Mouse (Mus musculus): ENCODE measurements at regions not wholly inside any gene's neighbourhood (a gene's known extent, or its start where the extent isn't known, plus 50 kb on each side); places are given as distances from the start of the nearest gene placed in this dataset.
A peak's percentile ranks its signal among the peaks of the same experiment; 100 is the strongest.

DNA sequence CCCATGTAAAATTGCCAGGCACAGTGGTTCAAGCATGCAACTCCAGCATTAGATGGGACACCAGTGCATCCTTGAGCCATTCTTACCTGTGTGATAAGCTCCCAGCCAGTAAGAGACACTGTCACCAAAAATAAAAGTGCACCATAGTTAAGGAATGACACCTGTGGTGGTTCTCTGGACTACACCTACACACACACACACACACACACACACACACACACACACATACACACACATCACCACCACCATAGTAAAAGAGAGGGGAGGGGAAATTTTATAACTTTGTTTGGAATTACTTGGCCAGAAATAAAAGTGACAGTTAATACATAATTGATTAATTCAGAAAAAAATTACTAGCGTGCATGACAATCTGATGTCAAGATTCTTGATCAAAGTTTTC lies 175.1 kb upstream of the Gm11232 start:
- Histone ChIP-seq H3K36me3 (no peaks in the 10 kb centered on the region), H3K27me3 (0 out of 2 replicates have a peak, but pooled peaks cover 4% of the 10 kb centered on the region), H3K4me3 (replicated peaks) (no peak overlapping the region), H3K27ac (no peak overlapping the region), H3K9me3 (no peaks in the 10 kb centered on the region), H3K9ac (replicated peaks) (no peak overlapping the region), H3K4me1 (replicated peaks) (0 out of 2 replicates have a peak, but pooled peaks cover 3% of the 10 kb centered on the region), H3K4me2 (replicated peaks) (no peak overlapping the region)
- peak; percentile 41; the same call in 1 of the 2 replicates for ATAC-seq
- WGBS, result 41% methylated on average over 1 of the region's 1 CpGs

DNA sequence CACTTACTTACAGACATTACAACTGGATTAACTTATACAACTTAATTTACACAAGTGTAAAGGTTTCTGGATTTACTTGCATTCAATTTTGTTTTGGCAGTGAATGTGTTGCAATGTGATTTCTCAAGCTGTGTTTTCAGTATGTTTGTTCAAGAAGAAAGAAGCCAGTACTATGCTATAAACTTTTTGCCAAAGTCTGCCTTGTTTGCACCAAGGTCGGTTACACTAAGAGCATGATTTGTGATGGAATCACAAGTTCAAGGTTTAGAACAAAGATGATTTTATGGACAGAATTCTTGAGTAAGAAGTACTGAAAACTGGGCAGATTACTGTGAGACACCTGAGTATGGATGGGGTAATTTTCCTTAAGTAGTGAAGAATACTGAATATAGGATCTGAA lies 153.8 kb upstream of the Gm11232 start:
- Histone ChIP-seq H3K9ac (replicated peaks) (no peak overlapping the region), H3K27ac (no peak overlapping the region), H3K4me1 (replicated peaks) (no peaks in the 10 kb centered on the region), H3K27me3 (no peaks in the 10 kb centered on the region), H3K4me2 (replicated peaks) (no peak overlapping the region), H3K36me3 (no peaks in the 10 kb centered on the region), H3K9me3 (no peaks in the 10 kb centered on the region), H3K4me3 (replicated peaks) (no peak overlapping the region)
- ATAC-seq, result no peak
- WGBS, result 96% methylated on average over 1 of the region's 1 CpGs

DNA sequence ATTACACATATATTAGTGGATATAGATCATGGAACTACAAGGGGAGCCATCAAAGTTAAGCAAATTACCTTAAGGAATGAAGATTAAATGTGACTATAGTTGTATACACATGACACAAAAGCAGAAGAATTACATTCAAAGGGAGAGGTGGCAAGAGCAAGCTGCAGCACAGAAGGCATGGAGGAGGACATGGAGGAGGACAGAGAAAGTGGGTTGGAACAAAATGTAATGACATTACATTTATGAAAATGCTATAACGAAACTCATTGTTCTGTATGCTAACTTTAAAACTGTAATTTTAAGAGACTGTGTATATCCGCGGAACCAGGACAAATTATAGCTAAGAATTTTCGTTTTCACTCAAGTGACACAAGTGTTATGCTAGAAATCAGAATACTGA lies 117.9 kb upstream of the Gm11232 start:
- Histone ChIP-seq H3K4me2 (replicated peaks) (no peak overlapping the region), H3K27ac (no peak overlapping the region), H3K27me3 (no peaks in the 10 kb centered on the region), H3K9me3 (no peaks in the 10 kb centered on the region), H3K4me1 (replicated peaks) (no peaks in the 10 kb centered on the region), H3K4me3 (replicated peaks) (no peak overlapping the region), H3K9ac (replicated peaks) (no peak overlapping the region), H3K36me3 (no peaks in the 10 kb centered on the region)
- WGBS, result 89% methylated on average over 4 of the region's 4 CpGs
- no peak for ATAC-seq

DNA sequence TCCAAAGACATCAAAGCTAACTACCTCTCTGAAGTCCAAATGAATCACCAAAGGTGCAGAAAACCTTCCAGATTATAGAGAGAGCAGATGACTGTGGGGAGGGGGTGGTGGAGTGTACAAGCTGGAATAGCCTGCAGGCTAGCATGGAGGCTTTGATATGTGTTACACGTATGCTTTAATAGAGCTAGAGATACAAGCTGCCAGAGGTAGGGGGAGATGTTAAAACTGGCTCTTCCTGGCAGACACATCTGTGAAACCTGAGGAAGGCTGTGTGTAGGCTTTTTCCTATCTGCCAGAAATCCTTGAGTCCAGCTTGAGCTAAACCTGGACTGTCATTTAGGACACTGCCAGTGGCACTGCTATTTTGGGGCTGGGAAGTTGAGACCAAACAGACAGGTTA lies 109.2 kb upstream of the Gm11232 start:
- Histone ChIP-seq H3K27me3 (no peaks in the 10 kb centered on the region), H3K4me2 (replicated peaks) (no peak overlapping the region), H3K4me3 (replicated peaks) (no peak overlapping the region), H3K9ac (replicated peaks) (no peak overlapping the region), H3K4me1 (replicated peaks) (no peaks in the 10 kb centered on the region), H3K36me3 (no peaks in the 10 kb centered on the region), H3K27ac (no peak overlapping the region), H3K9me3 (no peaks in the 10 kb centered on the region)
- WGBS, result 53% methylated on average over 1 of the region's 1 CpGs
- no peak for ATAC-seq

DNA sequence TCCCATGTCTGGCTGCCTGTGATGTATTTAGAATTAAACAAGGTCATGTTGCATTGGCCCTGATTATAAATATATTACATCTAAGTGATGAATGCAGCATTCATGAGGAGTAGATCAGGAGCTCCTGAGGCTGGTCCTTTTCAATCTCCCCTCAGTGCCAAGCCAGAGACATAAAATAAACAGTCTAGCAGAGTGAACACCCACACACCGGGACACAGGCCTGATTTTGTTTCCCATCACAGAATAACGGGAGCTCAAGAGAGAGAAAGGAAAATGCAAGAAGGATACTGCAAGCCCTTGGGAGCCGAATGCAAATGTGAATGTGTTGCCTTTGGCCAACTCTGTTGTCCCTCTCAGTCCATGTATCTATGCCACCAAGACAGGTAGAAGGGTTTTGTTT lies 84.1 kb upstream of the Gm11232 start:
- H3K36me3 ChIP-seq, result no peaks in the 10 kb centered on the region
- H3K27me3 ChIP-seq, result no peaks in the 10 kb centered on the region
- no peak overlapping the region for H3K27ac ChIP-seq
- no peak for ATAC-seq
- peaks cover 10% of the 10 kb centered on the region for H3K4me1 ChIP-seq (replicated peaks)
- H3K9me3 ChIP-seq, result no peaks in the 10 kb centered on the region
- H3K4me2 ChIP-seq (replicated peaks), result no peak overlapping the region
- WGBS, result 75% methylated on average over 3 of the region's 3 CpGs
- no peak overlapping the region for H3K4me3 ChIP-seq (replicated peaks)
- no peak overlapping the region for H3K9ac ChIP-seq (replicated peaks)

- no peaks in the 10 kb centered on the region for H3K27me3 ChIP-seq
- peak overlapping the region; percentile 60; the same call in 1 of the 2 replicates for H3K27ac ChIP-seq
- WGBS, result 93% methylated on average over 1 of the region's 1 CpGs
- H3K36me3 ChIP-seq, result no peaks in the 10 kb centered on the region
- peak; percentile 75 for ATAC-seq
- no peaks in the 10 kb centered on the region for H3K9me3 ChIP-seq
- H3K4me1 ChIP-seq (replicated peaks), result peaks cover 10% of the 10 kb centered on the region
- H3K4me2 ChIP-seq (replicated peaks), result no peak overlapping the region
- no peak overlapping the region for H3K4me3 ChIP-seq (replicated peaks)
- no peak overlapping the region for H3K9ac ChIP-seq (replicated peaks)
Measured at GRCm38 (mm10) chr4:71840774-71841146, 83.0 kb upstream of the Gm11232 start.

DNA sequence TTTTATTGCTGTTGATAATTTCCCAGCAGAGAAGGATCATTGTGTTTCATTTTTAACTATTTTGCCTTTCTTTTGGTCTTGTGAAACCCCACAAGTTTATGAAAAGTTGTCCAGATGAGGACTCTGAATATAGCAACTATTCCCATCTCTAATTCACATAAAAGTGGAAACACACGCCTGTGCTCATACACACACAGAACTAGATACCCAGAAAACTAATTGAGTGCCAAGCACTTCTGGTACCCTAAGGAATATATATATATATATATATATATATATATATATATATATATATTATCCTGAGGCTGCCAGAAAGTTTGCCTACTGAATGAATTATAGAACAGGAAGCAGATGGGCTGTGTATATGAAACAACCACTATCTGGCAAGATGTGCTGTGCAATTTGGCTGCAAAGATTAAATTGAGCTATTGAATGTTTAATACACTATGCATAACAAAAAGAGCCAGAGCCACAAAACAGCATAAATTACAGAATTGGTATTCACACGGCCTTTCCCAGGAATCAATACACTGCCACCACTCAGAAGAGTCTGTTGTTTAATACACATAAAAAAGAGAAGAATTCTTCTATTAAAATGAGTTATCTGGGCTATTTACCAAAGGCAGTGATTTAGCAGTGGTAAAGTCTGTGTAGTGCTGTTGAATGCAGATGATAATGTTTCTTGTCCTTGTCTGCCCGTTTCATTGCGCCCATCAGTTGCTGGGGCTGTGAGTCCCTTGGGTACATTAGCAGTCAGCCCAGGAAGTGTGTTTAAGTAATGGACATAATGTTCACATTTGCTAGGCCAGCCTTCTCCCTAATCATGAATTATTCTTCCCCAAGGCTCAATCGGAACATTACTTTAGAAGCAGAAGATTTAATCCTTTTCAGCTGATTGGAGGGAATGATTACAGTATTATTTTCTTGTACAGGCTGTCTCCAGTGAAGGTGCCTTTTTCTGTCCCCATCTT lies 82.3 kb upstream of the Gm11232 start:
- Histone ChIP-seq H3K4me1 (replicated peaks) (peaks cover 10% of the 10 kb centered on the region), H3K9me3 (no peaks in the 10 kb centered on the region), H3K9ac (replicated peaks) (no peak overlapping the region), H3K4me2 (replicated peaks) (no peak overlapping the region), H3K4me3 (replicated peaks) (no peak overlapping the region), H3K27me3 (no peaks in the 10 kb centered on the region), H3K36me3 (no peaks in the 10 kb centered on the region), H3K27ac (peak overlapping the region; percentile 60)
- WGBS, result 31% methylated on average over 5 of the region's 5 CpGs
- ATAC-seq, result peak; percentile 88

DNA sequence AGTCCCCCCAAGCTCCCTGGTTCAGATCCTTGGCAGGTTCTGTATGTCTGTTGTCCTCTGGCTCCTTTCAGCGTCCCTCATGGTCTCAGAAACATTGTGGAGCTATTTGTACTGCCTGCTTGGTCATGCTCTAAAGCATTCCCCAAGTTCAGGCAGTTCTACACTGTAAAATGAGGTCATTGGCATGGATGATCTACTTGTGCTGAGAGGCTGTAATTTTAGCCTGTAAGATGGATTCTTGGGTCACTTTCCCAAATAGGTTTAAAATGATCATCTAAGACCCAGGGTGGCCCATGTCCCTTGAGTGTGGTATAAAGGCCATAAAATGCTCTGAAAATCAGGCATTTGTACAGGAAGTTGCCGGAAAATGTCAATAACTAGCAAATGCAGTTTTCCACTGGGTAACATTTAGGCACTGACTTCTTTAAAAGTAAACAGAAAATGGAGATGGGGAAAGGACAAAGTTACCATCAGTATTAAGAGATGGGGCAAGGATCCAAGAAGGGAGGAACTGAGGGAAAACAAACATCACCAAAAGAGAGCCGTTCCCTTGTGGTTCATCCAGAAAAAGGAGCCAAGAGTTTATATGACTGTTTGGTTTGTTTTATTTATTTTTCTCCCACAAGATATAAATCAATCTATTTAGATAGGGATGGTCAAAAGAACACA lies 81.5 kb upstream of the Gm11232 start:
- Histone ChIP-seq H3K27me3 (no peaks in the 10 kb centered on the region), H3K9me3 (no peaks in the 10 kb centered on the region), H3K9ac (replicated peaks) (no peak overlapping the region), H3K36me3 (no peaks in the 10 kb centered on the region), H3K4me3 (replicated peaks) (no peak overlapping the region), H3K4me2 (replicated peaks) (no peak overlapping the region), H3K4me1 (replicated peaks) (peaks cover 10% of the 10 kb centered on the region), H3K27ac (no peak overlapping the region)
- WGBS, result 83% methylated on average over 3 of the region's 3 CpGs
- ATAC-seq, result no peak

DNA sequence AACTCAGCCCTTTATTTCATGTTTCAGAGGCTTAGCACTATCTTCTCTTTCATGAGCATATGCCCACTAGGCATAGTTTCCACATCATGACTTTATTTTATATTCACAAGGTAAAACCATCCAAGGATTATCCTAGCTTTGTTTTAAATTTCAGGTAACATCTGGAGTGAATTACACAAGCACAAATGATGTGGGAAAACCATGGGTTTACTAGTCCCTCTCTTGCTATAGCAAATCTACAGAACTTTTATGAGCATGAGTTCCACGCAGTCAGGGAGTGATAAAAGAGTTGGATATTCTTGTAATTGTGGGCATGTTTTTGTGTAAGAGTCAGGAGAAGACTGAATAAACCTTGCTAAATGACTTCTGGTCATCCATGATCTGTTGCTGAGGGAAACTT lies 78.0 kb upstream of the Gm11232 start:
- WGBS, result 92% methylated on average over 1 of the region's 1 CpGs
- ATAC-seq, result no peak

DNA sequence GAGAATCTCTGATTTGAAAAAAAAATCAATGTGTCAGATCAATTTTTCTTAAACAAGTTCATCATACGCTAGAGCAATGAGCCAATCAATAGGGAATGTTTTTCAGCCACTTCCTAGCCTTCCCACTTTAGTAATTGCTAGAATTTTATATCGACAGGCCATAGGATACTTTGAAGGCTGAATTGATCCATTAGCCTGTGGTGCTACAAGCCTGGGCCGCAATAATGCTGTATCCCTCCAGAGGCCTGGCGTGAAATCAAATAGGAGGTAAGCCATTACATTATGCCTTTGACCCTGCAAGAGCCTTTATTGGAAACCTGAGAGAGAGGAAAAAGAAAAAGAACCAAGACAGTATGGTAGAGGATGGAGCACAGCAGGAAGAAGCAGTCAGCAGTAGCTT lies 53.7 kb upstream of the Gm11232 start:
- peak; percentile 71; the same call in 1 of the 2 replicates for ATAC-seq

More for the DNA sequence above, 78.0 kb upstream of the Gm11232 start:
- Histone ChIP-seq H3K9me3 (no peaks in the 10 kb centered on the region), H3K27me3 (no peaks in the 10 kb centered on the region), H3K9ac (replicated peaks) (no peak overlapping the region), H3K4me1 (replicated peaks) (peaks cover 7% of the 10 kb centered on the region), H3K4me2 (replicated peaks) (no peak overlapping the region), H3K4me3 (replicated peaks) (no peak overlapping the region), H3K36me3 (no peaks in the 10 kb centered on the region), H3K27ac (no peak overlapping the region)

DNA sequence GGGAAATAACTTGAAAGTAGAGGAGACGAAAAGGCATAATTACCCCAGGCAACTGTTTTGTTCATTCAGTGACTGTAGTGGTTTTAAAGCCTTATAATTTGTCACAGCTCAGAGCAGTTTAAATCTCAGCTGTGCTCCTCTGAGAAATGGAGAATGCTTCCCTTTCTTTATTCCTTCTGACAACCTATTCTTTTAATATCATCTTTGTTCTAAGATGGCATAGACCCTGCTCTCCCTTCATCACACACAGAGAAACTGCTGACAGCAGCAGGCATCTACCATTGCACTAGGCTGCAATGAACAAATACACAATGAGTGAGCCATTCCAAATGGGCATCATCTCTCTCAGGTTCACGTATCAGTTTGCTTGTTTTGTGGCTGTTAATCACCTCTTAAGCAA lies 50.5 kb upstream of the Gm11232 start:
- H3K4me1 ChIP-seq (replicated peaks), result peaks cover 9% of the 10 kb centered on the region
- no peak overlapping the region for H3K4me3 ChIP-seq (replicated peaks)
- no peak overlapping the region for H3K9ac ChIP-seq (replicated peaks)
- no peaks in the 10 kb centered on the region for H3K36me3 ChIP-seq
- no peaks in the 10 kb centered on the region for H3K9me3 ChIP-seq
- 35% methylated on average over 2 of the region's 2 CpGs for WGBS
- no peak overlapping the region for H3K27ac ChIP-seq
- no peak for ATAC-seq
- no peak overlapping the region for H3K4me2 ChIP-seq (replicated peaks)
- no peaks in the 10 kb centered on the region for H3K27me3 ChIP-seq

More for the DNA sequence above, 53.7 kb upstream of the Gm11232 start:
- peaks cover 9% of the 10 kb centered on the region for H3K4me1 ChIP-seq (replicated peaks)
- no peak overlapping the region for H3K4me3 ChIP-seq (replicated peaks)
- H3K27ac ChIP-seq, result no peak overlapping the region
- H3K4me2 ChIP-seq (replicated peaks), result no peak overlapping the region
- H3K9me3 ChIP-seq, result no peaks in the 10 kb centered on the region
- WGBS, result 74% methylated on average over 4 of the region's 4 CpGs
- H3K27me3 ChIP-seq, result no peaks in the 10 kb centered on the region
- H3K36me3 ChIP-seq, result no peaks in the 10 kb centered on the region
- H3K9ac ChIP-seq (replicated peaks), result no peak overlapping the region
